Mouse (Mus musculus): ENCODE measurements around the gene Cnot3. TPM values are rescaled to one million over a fixed set of nuclear protein-coding genes. Genes with fewer than 3 reads are reported as not detected.
"Not testable (repeated sequence)": the region's sequence is repeated elsewhere in the genome, so short reads cannot be mapped to it uniquely, and the experiment has no call there.

Gene Cnot3
- polyA plus RNA-seq, 1 experiment, result 87.1 TPM

GRCm38 (mm10) chr7:3692987-3693808, 48.1 kb downstream of the Cnot3 start, which contains the start of gene Mboat7:
Mboat7 (minus strand) TSS chr7:3693523.
- Histone ChIP-seq H3K79me3 (ENCODE audit: low read depth) (peaks cover 15% of the 10 kb centered on the region), H3K27me3 (ENCODE audit: control insufficient read depth, insufficient read depth, insufficient read length) (no peaks in the 10 kb centered on the region), H3K79me2 (ENCODE audit: control insufficient read depth, insufficient read depth) (peaks cover 36% of the 10 kb centered on the region), H3K36me3 (ENCODE audit: control insufficient read depth, insufficient read depth) (peaks cover 23% of the 10 kb centered on the region), H3K4me3 (ENCODE audit: insufficient read depth, poor library complexity, severe bottlenecking) (peak within 1 kb of the TSS; percentile 50), H3ac (ENCODE audit: control insufficient read depth, insufficient read length, low read depth) (peak within 1 kb of the TSS; percentile 78)
- TF ChIP-seq CTCF (IDR thresholded peaks at IDR 0.05; ENCODE audit: control insufficient read depth, insufficient read depth, insufficient read length) (no peak), MAX (IDR thresholded peaks at IDR 0.05) (peak; percentile 22), FOSL1 (IDR thresholded peaks at IDR 0.05; ENCODE audit: insufficient read depth, low read length, poor library complexity, severe bottlenecking) (no peak)

GRCm38 (mm10) chr7:3693809-3694075, 48.7 kb downstream of the Cnot3 start:
- Histone ChIP-seq H3ac (ENCODE audit: control insufficient read depth, insufficient read length, low read depth) (peak overlapping the region; percentile 70), H3K4me3 (ENCODE audit: insufficient read depth, poor library complexity, severe bottlenecking) (peak overlapping the region; percentile 50), H3K27me3 (ENCODE audit: control insufficient read depth, insufficient read depth, insufficient read length) (no peaks in the 10 kb centered on the region), H3K36me3 (ENCODE audit: control insufficient read depth, insufficient read depth) (peaks cover 23% of the 10 kb centered on the region), H3K79me2 (ENCODE audit: control insufficient read depth, insufficient read depth) (peaks cover 36% of the 10 kb centered on the region), H3K79me3 (ENCODE audit: low read depth) (peaks cover 15% of the 10 kb centered on the region)
- no peak for TF ChIP-seq MYOG (IDR thresholded peaks at IDR 0.05; ENCODE audit: control insufficient read depth, extremely low read depth, insufficient read length)
- no peak for TF ChIP-seq MYOD1 (IDR thresholded peaks at IDR 0.05; ENCODE audit: control insufficient read depth, insufficient read length, low read depth)
- no peak for TF ChIP-seq CEBPB (IDR thresholded peaks at IDR 0.05; ENCODE audit: low read depth)
- TF ChIP-seq FOSL1 (IDR thresholded peaks at IDR 0.05; ENCODE audit: insufficient read depth, low read length, poor library complexity, severe bottlenecking), result no peak

GRCm38 (mm10) chr7:3694076-3694948, 49.2 kb downstream of the Cnot3 start:
- Histone ChIP-seq H3K79me2 (ENCODE audit: control insufficient read depth, insufficient read depth) (peaks cover 36% of the 10 kb centered on the region), H3K79me3 (ENCODE audit: low read depth) (peaks cover 15% of the 10 kb centered on the region), H3K4me3 (ENCODE audit: insufficient read depth, poor library complexity, severe bottlenecking) (peak overlapping the region; percentile 50), H3K36me3 (ENCODE audit: control insufficient read depth, insufficient read depth) (peaks cover 23% of the 10 kb centered on the region), H3K27me3 (ENCODE audit: control insufficient read depth, insufficient read depth, insufficient read length) (no peaks in the 10 kb centered on the region), H3ac (ENCODE audit: control insufficient read depth, insufficient read length, low read depth) (peak overlapping the region; percentile 78)
- no peak for TF ChIP-seq MAX (IDR thresholded peaks at IDR 0.05)
- no peak for TF ChIP-seq MYOD1 (IDR thresholded peaks at IDR 0.05; ENCODE audit: control insufficient read depth, insufficient read length, low read depth)
- no peak for TF ChIP-seq CEBPB (IDR thresholded peaks at IDR 0.05; ENCODE audit: low read depth)
- no peak for TF ChIP-seq MYOG (IDR thresholded peaks at IDR 0.05; ENCODE audit: control insufficient read depth, extremely low read depth, insufficient read length)
- TF ChIP-seq CTCF (IDR thresholded peaks at IDR 0.05; ENCODE audit: control insufficient read depth, insufficient read depth, insufficient read length), result no peak
- TF ChIP-seq FOSL1 (IDR thresholded peaks at IDR 0.05; ENCODE audit: insufficient read depth, low read length, poor library complexity, severe bottlenecking), result no peak
- no peak for TF ChIP-seq USF1 (IDR thresholded peaks at IDR 0.05; ENCODE audit: low read depth)

GRCm38 (mm10) chr7:3694949-3695305, 49.9 kb downstream of the Cnot3 start:
- peaks cover 23% of the 10 kb centered on the region for H3K36me3 ChIP-seq (ENCODE audit: control insufficient read depth, insufficient read depth)

GRCm38 (mm10) chr7:3698471-3698870, 53.4 kb downstream of the Cnot3 start:
- Histone ChIP-seq H3K36me3 (ENCODE audit: control insufficient read depth, insufficient read depth) (peaks cover 15% of the 10 kb centered on the region), H3K27me3 (ENCODE audit: control insufficient read depth, insufficient read depth, insufficient read length) (no peaks in the 10 kb centered on the region), H3K79me3 (ENCODE audit: low read depth) (peaks cover 9% of the 10 kb centered on the region), H3ac (ENCODE audit: control insufficient read depth, insufficient read length, low read depth) (no peak overlapping the region), H3K79me2 (ENCODE audit: control insufficient read depth, insufficient read depth) (peaks cover 12% of the 10 kb centered on the region), H3K4me3 (ENCODE audit: insufficient read depth, poor library complexity, severe bottlenecking) (no peak overlapping the region)
- no peak for TF ChIP-seq FOSL1 (IDR thresholded peaks at IDR 0.05; ENCODE audit: insufficient read depth, low read length, poor library complexity, severe bottlenecking)
- no peak for TF ChIP-seq CTCF (IDR thresholded peaks at IDR 0.05; ENCODE audit: control insufficient read depth, insufficient read depth, insufficient read length)
- TF ChIP-seq MYOG (IDR thresholded peaks at IDR 0.05; ENCODE audit: control insufficient read depth, extremely low read depth, insufficient read length), result no peak
- TF ChIP-seq MYOD1 (IDR thresholded peaks at IDR 0.05; ENCODE audit: control insufficient read depth, insufficient read length, low read depth), result no peak
- TF ChIP-seq MAX (IDR thresholded peaks at IDR 0.05), result no peak
- no peak for TF ChIP-seq CEBPB (IDR thresholded peaks at IDR 0.05; ENCODE audit: low read depth)
- TF ChIP-seq USF1 (IDR thresholded peaks at IDR 0.05; ENCODE audit: low read depth), result no peak

More at GRCm38 (mm10) chr7:3694949-3695305, 49.9 kb downstream of the Cnot3 start:
- peak overlapping the region; percentile 78 for H3ac ChIP-seq (ENCODE audit: control insufficient read depth, insufficient read length, low read depth)
- peak overlapping the region; percentile 50 for H3K4me3 ChIP-seq (ENCODE audit: insufficient read depth, poor library complexity, severe bottlenecking)
- H3K79me2 ChIP-seq (ENCODE audit: control insufficient read depth, insufficient read depth), result peaks cover 36% of the 10 kb centered on the region
- H3K27me3 ChIP-seq (ENCODE audit: control insufficient read depth, insufficient read depth, insufficient read length), result not testable (repeated sequence)
- peaks cover 15% of the 10 kb centered on the region for H3K79me3 ChIP-seq (ENCODE audit: low read depth)

Data from C2C12 (cell line).